Mouse (Mus musculus) liver, adult 2 months (tissue): ENCODE results near the gene A630095N17Rik.

Experiments used
- CTCF ChIP-seq: fragments of 200-500 bp; IDR thresholded peaks from 2 replicates; pipeline ENCODE4 v1.5.1; 2011; ENCODE audit warnings: low read depth, low read length, control low read depth
- POLR2A ChIP-seq: fragments of 200-500 bp; IDR thresholded peaks from 2 replicates; pipeline ENCODE4 v1.6.1; 2011; ENCODE audit warnings: low read length, control low read depth; ENCODE audit not compliant: insufficient read depth; ENCODE audit errors: extremely low read depth

DNA sequence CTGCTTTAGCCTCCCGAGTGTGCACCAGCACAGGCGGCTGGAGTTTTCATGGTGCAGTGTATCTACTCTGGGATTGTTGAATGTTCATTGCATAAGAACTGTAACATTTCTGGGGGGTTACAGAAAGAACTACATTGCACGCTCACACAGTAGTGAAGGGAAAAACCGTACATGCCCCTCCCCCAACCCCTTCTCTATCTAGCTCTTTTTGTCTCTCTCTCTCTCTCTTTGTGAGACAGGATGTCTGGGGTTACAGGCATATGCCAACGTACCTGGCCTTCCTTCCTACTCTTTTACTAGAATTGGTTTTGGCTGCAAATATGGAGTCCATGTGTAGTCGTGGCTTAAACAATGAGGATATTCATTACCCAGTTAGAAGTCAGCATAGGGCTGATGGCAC, 9.0 kb downstream of the A630095N17Rik start:
- TF ChIP-seq CTCF (no peak), POLR2A (no peak)
